ENCODE assay signal across 7 mouse cellular contexts in genomic region chr12:116049236-116049635, GRCm38 (mm10). TPM values are rescaled to one million over a fixed set of nuclear protein-coding genes. Genes with fewer than 3 reads are reported as not detected.
DNase-seq lines count a peak whose midpoint lies in the region; ATAC-seq and TF ChIP-seq lines count a peak whose summit lies in the region.

No protein-coding gene starts in this region.

- DNase-seq in lung, postnatal 0 days (ENCODE audit: low spot score), result no peak
- no peak for DNase-seq in forebrain, embryonic 11.5 days (ENCODE audit: low spot score)
- DNase-seq in limb, embryonic 11.5 days (ENCODE audit: low spot score), result no peak
- no peak for DNase-seq in stomach, postnatal 0 days (ENCODE audit: low spot score)

- peak overlapping the region; percentile 75 for H3K4me2 ChIP-seq in lung, embryonic 16.5 days (ENCODE audit: low read depth, low read length)
- no peak overlapping the region for H3K4me2 ChIP-seq in lung, postnatal 0 days (replicated peaks; ENCODE audit: low read depth, low read length)
- peak overlapping the region; percentile 57; the same call in 1 of the 2 replicates for H3K4me2 ChIP-seq in forebrain, embryonic 11.5 days (ENCODE audit: low read depth, low read length, severe bottlenecking)
- H3K4me2 ChIP-seq in limb, embryonic 11.5 days (ENCODE audit: low read depth, severe bottlenecking), result peak overlapping the region; percentile 70; the same call in 1 of the 2 replicates
- peak overlapping the region; percentile 68 for H3K4me2 ChIP-seq in stomach, postnatal 0 days (replicated peaks; ENCODE audit: low read depth)

- H3K4me1 ChIP-seq in lung, embryonic 16.5 days (replicated peaks; ENCODE audit: control insufficient read depth, insufficient read depth, low read length), result peaks cover 14% of the 10 kb centered on the region
- H3K4me1 ChIP-seq in lung, postnatal 0 days (ENCODE audit: insufficient read depth, low read depth, low read length), result peaks cover 7% of the 10 kb centered on the region; the same call in 1 of the 2 replicates
- peaks cover 3% of the 10 kb centered on the region for H3K4me1 ChIP-seq in forebrain, embryonic 11.5 days (replicated peaks; ENCODE audit: control insufficient read depth, insufficient read depth, low read length)
- 0 out of 2 replicates have a peak, but pooled peaks cover 5% of the 10 kb centered on the region for H3K4me1 ChIP-seq in limb, embryonic 11.5 days (ENCODE audit: control insufficient read depth, insufficient read depth, low read length)
- no peaks in the 10 kb centered on the region for H3K4me1 ChIP-seq in stomach, postnatal 0 days (replicated peaks; ENCODE audit: control insufficient read depth, insufficient read depth)

- no peak overlapping the region for H3K27ac ChIP-seq in lung, embryonic 16.5 days (ENCODE audit: low read length)
- no peak overlapping the region for H3K27ac ChIP-seq in lung, postnatal 0 days (ENCODE audit: low read length)
- no peak overlapping the region for H3K27ac ChIP-seq in forebrain, embryonic 11.5 days (ENCODE audit: low read depth, low read length)
- no peak overlapping the region for H3K27ac ChIP-seq in limb, embryonic 11.5 days (replicated peaks; ENCODE audit: low read depth, low read length)
- H3K27ac ChIP-seq in stomach, postnatal 0 days (replicated peaks), result no peak overlapping the region

- no peaks in the 10 kb centered on the region for H3K27me3 ChIP-seq in lung, embryonic 16.5 days (ENCODE audit: control insufficient read depth, insufficient read depth, low read depth, low read length)
- H3K27me3 ChIP-seq in lung, postnatal 0 days (replicated peaks; ENCODE audit: insufficient read depth, low read length), result no peaks in the 10 kb centered on the region
- H3K27me3 ChIP-seq in forebrain, embryonic 11.5 days (ENCODE audit: control insufficient read depth, insufficient read depth, low read length), result no peaks in the 10 kb centered on the region
- H3K27me3 ChIP-seq in limb, embryonic 11.5 days (ENCODE audit: control insufficient read depth, insufficient read depth, low read length), result no peaks in the 10 kb centered on the region
- no peaks in the 10 kb centered on the region for H3K27me3 ChIP-seq in stomach, postnatal 0 days (ENCODE audit: control insufficient read depth, insufficient read depth, low read length)

- H3K4me3 ChIP-seq in lung, embryonic 16.5 days (ENCODE audit: low read length), result no peak overlapping the region
- no peak overlapping the region for H3K4me3 ChIP-seq in lung, postnatal 0 days (ENCODE audit: low read depth, low read length)
- no peak overlapping the region for H3K4me3 ChIP-seq in forebrain, embryonic 11.5 days (ENCODE audit: low read depth, low read length)
- H3K4me3 ChIP-seq in limb, embryonic 11.5 days (ENCODE audit: low read depth, low read length), result no peak overlapping the region
- H3K4me3 ChIP-seq in stomach, postnatal 0 days (ENCODE audit: low read depth, low read length), result no peak overlapping the region

- H3K36me3 ChIP-seq in lung, embryonic 16.5 days (ENCODE audit: control insufficient read depth, insufficient read depth, low read length), result peaks cover 2% of the 10 kb centered on the region; the same call in 1 of the 2 replicates
- peaks cover 2% of the 10 kb centered on the region; the same call in 1 of the 2 replicates for H3K36me3 ChIP-seq in lung, postnatal 0 days (ENCODE audit: insufficient read depth, low read length)
- H3K36me3 ChIP-seq in forebrain, embryonic 11.5 days (ENCODE audit: control insufficient read depth, insufficient read depth, low read length), result peaks cover 2% of the 10 kb centered on the region
- H3K36me3 ChIP-seq in limb, embryonic 11.5 days (ENCODE audit: control insufficient read depth, insufficient read depth, low read length), result no peaks in the 10 kb centered on the region; the same call in none of the 2 replicates
- 0 out of 2 replicates have a peak, but pooled peaks cover 1% of the 10 kb centered on the region for H3K36me3 ChIP-seq in stomach, postnatal 0 days (ENCODE audit: control insufficient read depth, insufficient read depth, low read length)

- ATAC-seq in lung, embryonic 16.5 days (ENCODE audit: low read depth), result no peak
- no peak for ATAC-seq in lung, postnatal 0 days
- no peak for ATAC-seq in forebrain, embryonic 11.5 days (replicated peaks; ENCODE audit: low FRiP score)
- ATAC-seq in limb, embryonic 11.5 days (ENCODE audit: insufficient number of reproducible peaks, low FRiP score, low TSS enrichment, low read depth), result no peak
- ATAC-seq in stomach, postnatal 0 days (ENCODE audit: low FRiP score, low TSS enrichment), result no peak
- ATAC-seq in CD4-positive, CD25-positive, alpha-beta regulatory T cell, adult 4 months, result no peak
- no peak for ATAC-seq in activated CD4-positive, CD25-positive, alpha-beta regulatory T cell, adult 4 months

- no peaks in the 10 kb centered on the region for H3K9me3 ChIP-seq in lung, embryonic 16.5 days (ENCODE audit: control insufficient read depth, low read length)
- no peaks in the 10 kb centered on the region for H3K9me3 ChIP-seq in lung, postnatal 0 days (ENCODE audit: low read length)
- H3K9me3 ChIP-seq in forebrain, embryonic 11.5 days (ENCODE audit: control insufficient read depth, low read length), result no peaks in the 10 kb centered on the region; the same call in 1 of the 2 replicates
- no peaks in the 10 kb centered on the region for H3K9me3 ChIP-seq in limb, embryonic 11.5 days (ENCODE audit: control insufficient read depth, low read length)
- no peaks in the 10 kb centered on the region for H3K9me3 ChIP-seq in stomach, postnatal 0 days (ENCODE audit: control insufficient read depth, low read length)

- H3K9ac ChIP-seq in lung, embryonic 16.5 days (ENCODE audit: low read length), result 0 out of 2 replicates have a peak overlapping the region, but pooled peaks have one; percentile 4
- no peak overlapping the region for H3K9ac ChIP-seq in lung, postnatal 0 days (replicated peaks; ENCODE audit: low read depth)
- no peak overlapping the region for H3K9ac ChIP-seq in forebrain, embryonic 11.5 days (ENCODE audit: low read length)
- no peak overlapping the region; the same call in 1 of the 2 replicates for H3K9ac ChIP-seq in limb, embryonic 11.5 days (ENCODE audit: low read length)
- no peak overlapping the region for H3K9ac ChIP-seq in stomach, postnatal 0 days (ENCODE audit: low read length)

- no peak for TF ChIP-seq CTCF in lung, postnatal 0 days (IDR thresholded peaks at IDR 0.05)
- no peak for TF ChIP-seq CTCF in stomach, postnatal 0 days (IDR thresholded peaks at IDR 0.05; ENCODE audit: low read depth)

- 56% methylated on average over 3 of the region's 3 CpGs for WGBS in lung, embryonic 16.5 days
- 51% methylated on average over 3 of the region's 3 CpGs for WGBS in lung, postnatal 0 days
- 89% methylated on average over 3 of the region's 3 CpGs for WGBS in forebrain, embryonic 11.5 days
- 90% methylated on average over 3 of the region's 3 CpGs for WGBS in limb, embryonic 11.5 days
- 38% methylated on average over 3 of the region's 3 CpGs for WGBS in stomach, postnatal 0 days

- no peak for TF ChIP-seq EP300 in lung, postnatal 0 days (IDR thresholded peaks at IDR 0.05)
- no peak for TF ChIP-seq EP300 in stomach, postnatal 0 days (optimal IDR thresholded peaks at IDR 0.05)

RNA-seq across cellular contexts. Expression of gene Zfp386, which starts 1.7 kb away (rescaled TPM):
- 42.6 and 42.8 TPM in 2 replicates for polyA plus RNA-seq in lung, embryonic 16.5 days (2015; fragmentation: Nextera tagmentation; extraction: Ambion mirVana)
- 26.9 and 28.2 TPM in 2 replicates for polyA plus RNA-seq in lung, postnatal 0 days (2015; fragmentation: Nextera tagmentation; extraction: Ambion mirVana)
- polyA plus RNA-seq in forebrain, embryonic 11.5 days (2014; fragmentation: Nextera tagmentation; extraction: Ambion mirVana), result 58.5 and 66.4 TPM in 2 replicates
- polyA plus RNA-seq in limb, embryonic 11.5 days (2014; fragmentation: Nextera tagmentation; extraction: Ambion mirVana), result 61.2 and 62.3 TPM in 2 replicates
- polyA plus RNA-seq in stomach, postnatal 0 days (2015; fragmentation: Nextera tagmentation; extraction: Ambion mirVana), result 20.9 and 21.1 TPM in 2 replicates
- 10 to 100 TPM; 47.8 to 49.0 TPM for polyA plus RNA-seq in CD4-positive, CD25-positive, alpha-beta regulatory T cell, adult 4 months (2017; shearing (Covaris generic))
- polyA plus RNA-seq in activated CD4-positive, CD25-positive, alpha-beta regulatory T cell, adult 4 months (2017; shearing (Covaris generic)), result 10 to 100 TPM; 52.8 to 59.0 TPM

RNA-seq across cellular contexts. Expression of gene Vipr2, which starts 28.3 kb away (rescaled TPM):
- 2.8 and 2.9 TPM in 2 replicates for polyA plus RNA-seq in lung, embryonic 16.5 days (2015; fragmentation: Nextera tagmentation; extraction: Ambion mirVana)
- 4.6 and 4.8 TPM in 2 replicates for polyA plus RNA-seq in lung, postnatal 0 days (2015; fragmentation: Nextera tagmentation; extraction: Ambion mirVana)
- polyA plus RNA-seq in forebrain, embryonic 11.5 days (2014; fragmentation: Nextera tagmentation; extraction: Ambion mirVana), result 3.5 and 4.1 TPM in 2 replicates
- polyA plus RNA-seq in limb, embryonic 11.5 days (2014; fragmentation: Nextera tagmentation; extraction: Ambion mirVana), result 2.1 and 2.6 TPM in 2 replicates
- 4.3 and 6.3 TPM in 2 replicates for polyA plus RNA-seq in stomach, postnatal 0 days (2015; fragmentation: Nextera tagmentation; extraction: Ambion mirVana)
- under 1 TPM; 0.19 to 0.86 TPM for polyA plus RNA-seq in CD4-positive, CD25-positive, alpha-beta regulatory T cell, adult 4 months (2017; shearing (Covaris generic))
- polyA plus RNA-seq in activated CD4-positive, CD25-positive, alpha-beta regulatory T cell, adult 4 months (2017; shearing (Covaris generic)), result under 1 TPM; 0.50 to 0.99 TPM
